Mouse (Mus musculus) G1E (cell line): ENCODE measurements around the gene Urgcp. TPM values are rescaled to one million over a fixed set of nuclear protein-coding genes. Genes with fewer than 3 reads are reported as not detected.

Experiments used
- ATAC-seq: 2 replicates; pipeline ENCODE4 v1.8.0; 2016; ENCODE audit warnings: mild to moderate bottlenecking; ENCODE audit not compliant: insufficient number of reproducible peaks, poor library complexity, low FRiP score, severe bottlenecking; ENCODE audit errors: extremely low read depth
- DNase-seq: peaks from one replicate; pipeline ENCODE4 v3.0.0; 2012; ENCODE audit warnings: low spot score
- H3K27me3 ChIP-seq: 2 replicates; pipeline ENCODE4 v1.6.1; 2012; ENCODE audit warnings: mild to moderate bottlenecking, low read length, inconsistent platforms; ENCODE audit not compliant: insufficient read depth
- H3K36me3 ChIP-seq: replicated peaks from 2 replicates; pipeline ENCODE3; 2012; ENCODE audit warnings: mild to moderate bottlenecking, inconsistent platforms
- H3K4me1 ChIP-seq: 2 replicates; pipeline ENCODE4 v1.6.1; 2012; ENCODE audit warnings: low read depth, low read length, inconsistent platforms, mixed read lengths; ENCODE audit not compliant: insufficient read depth
- H3K4me3 ChIP-seq: 2 replicates; pipeline ENCODE4 v1.5.1; 2012; ENCODE audit warnings: low read depth, mild to moderate bottlenecking, inconsistent platforms, low read length, moderate library complexity, mixed read lengths
- H3K9me3 ChIP-seq: replicated peaks from 2 replicates; pipeline ENCODE4 v1.6.1; 2012; ENCODE audit warnings: inconsistent platforms
- CTCF ChIP-seq: IDR thresholded peaks from 2 replicates; pipeline ENCODE4 v1.5.1; 2012; ENCODE audit warnings: low read depth, low read length, inconsistent platforms, mixed read lengths
- GATA1 ChIP-seq: IDR thresholded peaks from 2 replicates; pipeline ENCODE4 v1.6.1; 2012; ENCODE audit warnings: borderline replicate concordance, low read length, inconsistent platforms, mixed read lengths
- GATA2 ChIP-seq: IDR thresholded peaks from 2 replicates; pipeline ENCODE4 v1.6.1; 2012; ENCODE audit warnings: low read depth, low read length, inconsistent platforms, borderline replicate concordance
- POLR2AphosphoS5 ChIP-seq: IDR thresholded peaks from 2 replicates; pipeline ENCODE4 v1.6.1; 2012; ENCODE audit warnings: low read depth, low read length, inconsistent platforms; ENCODE audit not compliant: insufficient replicate concordance
- TAL1 ChIP-seq: conservative IDR thresholded peaks from 2 replicates; pipeline ENCODE4 v1.6.1; 2012; ENCODE audit warnings: low read depth, low read length, inconsistent platforms, mixed read lengths
- polyA plus RNA-seq: library from polyadenylated mRNA; stranded (reverse); fragments of >175 nt; gene quantifications from 2 replicates; pipeline ENCODE4 v1.2.3, GENCODE M21; 2012
- total RNA-seq, 2 experiments: library from RNA; stranded (forward) in 1 of 2; stranded (reverse) in 1 of 2; fragments of 200-1000 nt in 1 of 2; fragments of >200 nt in 1 of 2; fragmentation: Nextera tagmentation in 1 of 2; gene quantifications; 2 replicates each; pipeline ENCODE4 v1.2.3; 2014 to 2017

Gene Urgcp
- total and polyA plus RNA-seq, 3 experiments = 6.8 to 8.9 (median 7.9) TPM

- DNase-seq (peak; percentile 87), ATAC-seq (peak; percentile 73)
- H3K36me3 ChIP-seq = peaks cover 48% of the 10 kb centered on the region
- peaks cover 47% of the 10 kb centered on the region for H3K4me1 ChIP-seq
- peak within 1 kb of the TSS; percentile 98 for H3K4me3 ChIP-seq
- TF ChIP-seq POLR2AphosphoS5 (no peak), CTCF (peak; percentile 72)
- H3K27me3 ChIP-seq = no peaks in the 10 kb centered on the region
- no peaks in the 10 kb centered on the region for H3K9me3 ChIP-seq
Measured at GRCm38 (mm10) chr11:5788056-5789014, 26.2 kb upstream of the Urgcp start, which contains the start of gene Dbnl. TSS of gene Dbnl (plus strand) at chr11:5788488.

- H3K9me3 ChIP-seq = no peaks in the 10 kb centered on the region
- H3K4me3 ChIP-seq = peak overlapping the region; percentile 98
- DNase-seq (no peak), ATAC-seq (no peak)
- TF ChIP-seq TAL1 (no peak), GATA2 (no peak), GATA1 (no peak), CTCF (no peak), POLR2AphosphoS5 (no peak)
- no peaks in the 10 kb centered on the region for H3K27me3 ChIP-seq
- peaks cover 43% of the 10 kb centered on the region for H3K4me1 ChIP-seq
- peaks cover 42% of the 10 kb centered on the region for H3K36me3 ChIP-seq
Measured at GRCm38 (mm10) chr11:5787671-5788055, 25.5 kb upstream of the Urgcp start.

DNA sequence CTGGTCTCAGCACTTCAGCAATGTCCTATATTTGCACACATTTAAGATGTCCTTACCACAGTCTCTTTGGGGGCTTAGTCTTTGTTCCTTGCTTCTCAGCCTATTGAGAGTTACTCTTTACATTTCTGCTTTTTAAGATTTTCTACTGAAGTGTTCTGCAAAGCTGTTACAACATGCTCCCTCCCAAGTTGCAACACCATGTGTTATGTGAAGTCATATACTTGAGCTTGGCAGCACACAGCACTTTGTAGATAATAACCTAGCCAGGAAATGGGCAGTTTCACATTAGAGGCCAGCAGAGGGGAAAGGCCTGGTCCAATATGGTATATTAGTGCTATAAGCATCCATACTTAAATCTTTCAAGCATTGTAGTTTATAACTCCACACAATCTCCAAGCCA, 23.6 kb upstream of the Urgcp start:
- no peak for TF ChIP-seq GATA1
- TF ChIP-seq TAL1 = no peak
- no peak for TF ChIP-seq GATA2
- no peak for TF ChIP-seq POLR2AphosphoS5
- no peak for TF ChIP-seq CTCF
- Histone ChIP-seq H3K27me3 (no peaks in the 10 kb centered on the region), H3K4me3 (no peak overlapping the region), H3K36me3 (peaks cover 35% of the 10 kb centered on the region), H3K9me3 (no peaks in the 10 kb centered on the region), H3K4me1 (peaks cover 35% of the 10 kb centered on the region)
- no peak for DNase-seq
- no peak for ATAC-seq

- peaks cover 32% of the 10 kb centered on the region for H3K36me3 ChIP-seq
- peak; percentile 26 for DNase-seq
- H3K4me1 ChIP-seq = peaks cover 17% of the 10 kb centered on the region
- no peaks in the 10 kb centered on the region for H3K27me3 ChIP-seq
- H3K9me3 ChIP-seq = no peaks in the 10 kb centered on the region
- no peak for TF ChIP-seq GATA1
- no peak for TF ChIP-seq GATA2
- TF ChIP-seq CTCF = no peak
- TF ChIP-seq TAL1 = no peak
- TF ChIP-seq POLR2AphosphoS5 = no peak
- ATAC-seq = no peak
- H3K4me3 ChIP-seq = 0 out of 2 replicates have a peak overlapping the region, but pooled peaks have one; percentile 9
Measured at GRCm38 (mm10) chr11:5782199-5782944, 20.2 kb upstream of the Urgcp start.

DNA sequence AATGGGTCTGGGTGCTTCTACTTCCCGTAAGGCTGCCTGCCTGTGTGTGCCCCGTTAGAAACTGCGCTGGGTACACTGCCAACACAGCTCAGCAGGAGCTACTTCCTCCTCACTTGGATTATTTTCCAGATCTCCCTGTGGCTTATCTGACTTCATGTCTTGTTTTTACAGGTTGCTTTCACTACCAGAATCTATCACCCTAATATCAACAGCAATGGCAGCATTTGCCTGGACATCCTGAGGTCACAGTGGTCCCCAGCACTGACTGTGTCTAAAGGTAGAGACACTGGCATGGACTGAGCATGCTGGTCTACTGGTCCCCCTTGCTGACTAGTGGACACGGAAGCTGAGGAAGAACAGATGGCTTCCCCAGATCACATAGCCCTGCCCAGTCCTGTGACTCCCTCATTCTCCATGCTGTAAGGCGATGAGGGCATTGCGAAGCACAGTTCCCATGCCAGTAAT, 17.9 kb upstream of the Urgcp start:
- DNase-seq = no peak

GRCm38 (mm10) chr11:5778481-5778880, 16.3 kb upstream of the Urgcp start:
- no peak overlapping the region for H3K4me3 ChIP-seq
- H3K4me1 ChIP-seq = peaks cover 8% of the 10 kb centered on the region; the same call in 1 of the 2 replicates
- TF ChIP-seq TAL1 (no peak), GATA2 (no peak), CTCF (no peak), GATA1 (no peak), POLR2AphosphoS5 (no peak)
- H3K36me3 ChIP-seq = peaks cover 20% of the 10 kb centered on the region
- DNase-seq (no peak), ATAC-seq (no peak)
- no peaks in the 10 kb centered on the region for H3K27me3 ChIP-seq
- H3K9me3 ChIP-seq = peaks cover 1% of the 10 kb centered on the region

More for the DNA sequence above, 17.9 kb upstream of the Urgcp start:
- Histone ChIP-seq H3K9me3 (no peaks in the 10 kb centered on the region), H3K4me1 (peaks cover 8% of the 10 kb centered on the region; the same call in 1 of the 2 replicates), H3K27me3 (no peaks in the 10 kb centered on the region), H3K36me3 (peaks cover 25% of the 10 kb centered on the region), H3K4me3 (no peak overlapping the region)
- no peak for ATAC-seq
- TF ChIP-seq TAL1 (no peak), POLR2AphosphoS5 (no peak), CTCF (no peak), GATA1 (no peak), GATA2 (no peak)
